Mouse (Mus musculus) embryonic facial prominence, embryonic 12.5 days (tissue): ENCODE measurements at regions not wholly inside any gene's neighbourhood (a gene's known extent, or its start where the extent isn't known, plus 50 kb on each side); places are given as distances from the start of the nearest gene placed in this dataset.

Experiments
- ATAC-seq: fragments of 200-750 bp; cut with Nextera tagmentation; 2 replicates; pipeline ENCODE4 v1.8.0; 2017; ENCODE audit not compliant: insufficient number of reproducible peaks, insufficient read depth, low FRiP score, low TSS enrichment
- H3K27ac ChIP-seq: fragments of 300-500 bp; sonication (generic); 2 replicates; pipeline ENCODE4 v1.5.1; 2016; ENCODE audit warnings: mild to moderate bottlenecking
- H3K27me3 ChIP-seq: fragments of 300-500 bp; sonication (generic); 2 replicates; pipeline ENCODE4 v1.6.1; 2016; ENCODE audit warnings: mild to moderate bottlenecking, moderate library complexity
- H3K36me3 ChIP-seq: fragments of 300-500 bp; sonication (generic); 2 replicates; pipeline ENCODE4 v1.6.1; 2016; ENCODE audit warnings: mild to moderate bottlenecking
- H3K4me1 ChIP-seq: fragments of 300-500 bp; sonication (generic); 2 replicates; pipeline ENCODE4 v1.6.1; 2016
- H3K4me2 ChIP-seq: fragments of 300-500 bp; sonication (generic); replicated peaks from 2 replicates; pipeline ENCODE4 v1.6.1; 2016; ENCODE audit warnings: mild to moderate bottlenecking, moderate library complexity
- H3K4me3 ChIP-seq: fragments of 300-500 bp; sonication (generic); 2 replicates; pipeline ENCODE4 v1.5.1; 2016; ENCODE audit warnings: mild to moderate bottlenecking
- H3K9ac ChIP-seq: fragments of 300-500 bp; sonication (generic); 2 replicates; pipeline ENCODE4 v1.6.1; 2016; ENCODE audit warnings: mild to moderate bottlenecking, moderate library complexity
- H3K9me3 ChIP-seq: fragments of 300-500 bp; sonication (generic); 2 replicates; pipeline ENCODE4 v1.6.1; 2016; ENCODE audit warnings: mild to moderate bottlenecking, moderate library complexity
- WGBS: fragments of 180-500 bp; shearing (Covaris S2); methylation state at CpG from one replicate; pipeline ENCODE4 v1.1.7; 2016; 5-methylcytosine and 5-hydroxymethylcytosine counted together

DNA sequence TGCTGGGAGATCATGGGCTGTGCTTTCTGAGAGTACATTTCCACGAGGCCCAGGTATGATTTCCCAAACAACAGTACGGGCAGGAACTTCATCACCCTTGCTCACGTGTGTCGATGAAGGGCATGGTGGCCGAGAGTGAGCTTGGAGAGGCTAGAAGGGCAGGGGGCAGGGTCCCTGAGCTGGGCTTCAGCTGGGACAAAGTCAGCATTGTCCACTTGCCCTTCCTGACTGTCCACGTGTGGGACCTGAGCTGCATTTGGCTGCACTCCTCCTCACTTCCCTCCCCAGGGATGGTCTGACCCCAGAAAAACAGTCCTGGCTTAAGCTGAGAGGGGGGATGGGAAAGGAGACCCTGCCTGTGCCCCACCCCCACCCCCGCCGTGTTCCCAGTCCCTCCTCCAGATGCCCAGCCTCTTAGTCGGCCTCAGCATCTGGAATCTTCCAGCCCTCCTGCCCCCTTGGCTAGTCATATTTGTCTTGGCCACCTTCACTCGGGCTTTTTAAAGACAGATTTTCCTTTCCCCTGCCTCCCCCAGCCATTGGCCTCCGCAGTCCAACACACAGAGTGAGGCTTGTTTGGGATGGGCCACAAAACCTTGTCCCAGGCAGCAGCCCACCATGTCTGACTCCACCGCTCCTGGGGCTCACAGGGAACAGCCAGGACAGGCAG is 58.6 kb downstream of the Isg20 start:
- Histone ChIP-seq H3K4me2 (no peak overlapping the region), H3K36me3 (no peaks in the 10 kb centered on the region), H3K4me1 (peaks cover 9% of the 10 kb centered on the region), H3K9ac (no peak overlapping the region), H3K9me3 (no peaks in the 10 kb centered on the region), H3K27me3 (no peaks in the 10 kb centered on the region), H3K27ac (no peak overlapping the region), H3K4me3 (no peak overlapping the region)
- 37% methylated on average over 12 of the region's 12 CpGs for WGBS
- no peak for ATAC-seq

DNA sequence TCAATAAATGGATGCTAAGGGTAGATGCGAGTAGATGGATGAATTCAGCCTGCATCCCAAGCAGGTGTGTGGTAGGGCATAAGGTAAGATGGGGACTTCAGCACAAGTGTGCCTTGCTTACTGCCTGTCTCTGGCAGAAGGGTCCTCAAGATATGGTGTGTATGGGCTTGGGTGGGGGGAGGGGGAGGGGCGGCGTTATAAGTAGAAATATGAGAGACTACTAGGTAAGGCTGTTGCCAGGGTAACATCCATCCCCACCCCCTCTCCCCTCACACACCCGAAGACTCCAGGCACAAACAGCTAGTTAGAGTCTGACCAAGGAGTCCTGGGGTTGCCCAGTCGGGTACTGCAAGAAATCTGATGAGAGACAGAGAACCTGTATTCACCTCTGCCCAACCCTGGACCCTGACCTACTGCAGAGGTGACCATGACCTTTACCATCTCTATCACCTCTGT is 63.5 kb upstream of the Acan start:
- H3K4me2 ChIP-seq = peak overlapping the region; percentile 60
- H3K36me3 ChIP-seq = no peaks in the 10 kb centered on the region
- ATAC-seq = peak; percentile 50
- H3K9ac ChIP-seq = peak overlapping the region; percentile 36; the same call in 1 of the 2 replicates
- H3K9me3 ChIP-seq = no peaks in the 10 kb centered on the region
- H3K27me3 ChIP-seq = no peaks in the 10 kb centered on the region
- H3K4me3 ChIP-seq = peak overlapping the region; percentile 34
- H3K27ac ChIP-seq = 0 out of 2 replicates have a peak overlapping the region, but pooled peaks have one; percentile 46
- WGBS = 42% methylated on average over 4 of the region's 5 CpGs
- peaks cover 4% of the 10 kb centered on the region; the same call in 1 of the 2 replicates for H3K4me1 ChIP-seq

DNA sequence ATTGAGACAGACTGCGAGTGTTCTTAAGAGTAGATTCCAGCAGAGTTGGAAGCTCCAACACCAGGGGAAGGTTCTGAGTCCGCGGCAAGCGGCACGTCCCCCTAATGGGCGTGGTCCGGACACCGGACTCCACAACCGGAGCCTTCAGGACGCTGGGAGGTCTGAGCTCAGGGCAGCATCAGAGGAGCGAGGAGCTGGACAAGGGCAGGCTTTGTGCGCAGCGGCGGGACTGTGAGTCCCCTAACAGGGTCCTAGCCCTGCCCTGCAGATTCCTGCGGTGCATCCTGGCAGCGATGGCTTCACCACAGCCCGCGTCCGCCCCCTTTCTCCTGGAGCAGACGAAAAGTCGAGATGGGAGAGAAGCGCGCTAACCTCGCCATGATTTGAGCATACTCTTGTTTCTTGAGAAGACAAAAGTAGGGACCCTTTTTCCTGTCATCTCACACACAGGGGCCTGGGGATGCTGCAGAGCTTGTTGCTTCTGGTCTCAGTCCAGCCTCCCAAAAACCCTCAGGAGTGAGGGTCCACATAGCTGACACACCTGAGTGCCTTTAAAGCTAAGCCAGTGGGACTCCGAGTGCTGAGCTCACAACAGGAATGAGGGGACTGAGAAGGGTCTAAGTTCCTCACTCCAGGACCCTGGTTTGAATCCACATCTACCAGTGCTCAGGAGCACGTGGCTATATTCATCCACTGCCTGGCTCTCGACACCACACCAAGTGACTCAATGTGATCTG is 62.8 kb upstream of the Acan start:
- peak; percentile 90 for ATAC-seq
- Histone ChIP-seq H3K9ac (peak overlapping the region; percentile 36), H3K4me2 (peak overlapping the region; percentile 60), H3K36me3 (no peaks in the 10 kb centered on the region), H3K27ac (0 out of 2 replicates have a peak overlapping the region, but pooled peaks have one; percentile 46), H3K4me3 (peak overlapping the region; percentile 34), H3K9me3 (no peaks in the 10 kb centered on the region), H3K27me3 (no peaks in the 10 kb centered on the region), H3K4me1 (peaks cover 4% of the 10 kb centered on the region; the same call in 1 of the 2 replicates)
- WGBS = 3% methylated on average over 27 of the region's 27 CpGs

GRCm38 (mm10) chr7:78992991-78993390 is 60.3 kb upstream of the Acan start:
- peaks cover 4% of the 10 kb centered on the region; the same call in 1 of the 2 replicates for H3K4me1 ChIP-seq
- WGBS = 84% methylated on average over 7 of the region's 7 CpGs
- H3K36me3 ChIP-seq = no peaks in the 10 kb centered on the region
- no peak overlapping the region for H3K27ac ChIP-seq
- 0 out of 2 replicates have a peak, but pooled peaks cover 2% of the 10 kb centered on the region for H3K27me3 ChIP-seq
- ATAC-seq = no peak
- no peaks in the 10 kb centered on the region for H3K9me3 ChIP-seq
- no peak overlapping the region for H3K9ac ChIP-seq
- H3K4me3 ChIP-seq = no peak overlapping the region
- no peak overlapping the region for H3K4me2 ChIP-seq

DNA sequence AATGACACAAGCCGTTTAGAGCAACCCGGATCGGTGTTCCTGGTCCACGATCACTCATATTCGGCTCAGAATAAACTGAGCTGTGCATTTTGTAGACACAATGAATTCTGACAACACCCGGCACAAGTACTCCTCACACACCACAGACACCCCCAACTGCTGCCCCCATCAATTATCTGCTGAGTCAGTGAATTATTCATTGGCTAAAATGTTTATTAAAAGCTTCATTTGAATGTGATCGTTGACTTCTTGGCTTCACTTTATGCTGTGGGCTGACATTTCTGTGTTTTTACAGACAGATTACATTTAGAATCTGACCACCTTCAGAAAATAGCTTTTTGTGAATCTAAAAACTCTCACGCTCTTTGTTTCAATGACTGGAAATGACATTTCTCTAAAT is 59.1 kb upstream of the Acan start:
- no peak overlapping the region for H3K4me3 ChIP-seq
- H3K27me3 ChIP-seq = 0 out of 2 replicates have a peak, but pooled peaks cover 2% of the 10 kb centered on the region
- no peak overlapping the region for H3K27ac ChIP-seq
- WGBS = 88% methylated on average over 8 of the region's 8 CpGs
- no peak overlapping the region for H3K9ac ChIP-seq
- H3K9me3 ChIP-seq = no peaks in the 10 kb centered on the region
- ATAC-seq = no peak
- peaks cover 4% of the 10 kb centered on the region; the same call in 1 of the 2 replicates for H3K4me1 ChIP-seq
- no peaks in the 10 kb centered on the region for H3K36me3 ChIP-seq
- no peak overlapping the region for H3K4me2 ChIP-seq

DNA sequence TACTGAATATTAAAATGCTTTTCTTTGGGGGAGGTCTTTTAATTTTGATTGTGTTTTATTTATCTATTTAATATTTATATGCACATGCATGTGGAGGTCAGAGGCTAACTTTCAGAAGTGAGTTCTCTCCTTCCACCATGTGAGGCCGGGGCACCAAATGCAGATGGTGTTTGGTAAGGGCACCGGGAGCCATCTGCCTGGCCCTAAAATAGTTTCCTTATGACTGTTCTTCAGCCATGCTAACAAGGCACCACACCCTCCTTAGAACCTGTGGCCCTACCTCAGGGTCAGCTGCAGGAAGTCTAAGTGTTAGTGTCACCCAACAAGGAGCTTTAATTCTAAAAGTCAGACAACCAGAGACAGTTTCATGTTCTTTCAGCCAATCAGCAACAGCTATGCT is 58.2 kb upstream of the Acan start:
- H3K4me1 ChIP-seq = peaks cover 4% of the 10 kb centered on the region; the same call in 1 of the 2 replicates
- H3K36me3 ChIP-seq = no peaks in the 10 kb centered on the region
- no peak for ATAC-seq
- no peak overlapping the region for H3K4me2 ChIP-seq
- H3K4me3 ChIP-seq = no peak overlapping the region
- no peak overlapping the region for H3K9ac ChIP-seq
- 66% methylated on average over 2 of the region's 2 CpGs for WGBS
- H3K27me3 ChIP-seq = 0 out of 2 replicates have a peak, but pooled peaks cover 2% of the 10 kb centered on the region
- H3K27ac ChIP-seq = no peak overlapping the region
- H3K9me3 ChIP-seq = no peaks in the 10 kb centered on the region

DNA sequence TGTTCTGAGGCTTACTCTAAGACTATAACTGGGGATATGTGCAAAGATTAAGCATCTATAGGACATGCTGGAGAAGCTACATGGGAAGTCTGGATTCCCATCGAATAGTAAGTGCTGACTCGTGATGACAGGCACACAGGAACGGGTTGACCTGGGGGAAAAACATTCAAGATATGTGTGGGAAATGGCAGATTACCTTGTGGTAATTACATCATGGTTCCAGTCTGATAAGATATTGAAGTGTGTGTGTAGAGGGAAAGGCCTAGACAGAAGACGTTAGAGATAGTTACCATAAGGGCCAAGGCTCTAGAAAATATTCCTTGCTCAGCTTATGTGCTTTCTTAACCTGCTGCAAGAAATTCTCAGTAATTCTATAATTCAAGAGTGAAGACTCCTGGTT is 57.5 kb upstream of the Acan start:
- H3K9me3 ChIP-seq = no peaks in the 10 kb centered on the region
- no peak for ATAC-seq
- no peak overlapping the region for H3K27ac ChIP-seq
- H3K36me3 ChIP-seq = no peaks in the 10 kb centered on the region
- no peak overlapping the region for H3K4me2 ChIP-seq
- 0 out of 2 replicates have a peak, but pooled peaks cover 2% of the 10 kb centered on the region for H3K27me3 ChIP-seq
- H3K4me3 ChIP-seq = no peak overlapping the region
- WGBS = 73% methylated on average over 4 of the region's 4 CpGs
- peaks cover under 1% of the 10 kb centered on the region; the same call in 1 of the 2 replicates for H3K4me1 ChIP-seq
- H3K9ac ChIP-seq = no peak overlapping the region
